Mouse (Mus musculus): ENCODE results near the gene Il6st.

The Il6st gene

GRCm38 (mm10) chr13:112482525-112482924 lies 18.7 kb downstream of the Il6st start:
- no peak for DNase-seq (ENCODE audit: low spot score in 2 of 2)

GRCm38 (mm10) chr13:112483015-112483414 lies 19.1 kb downstream of the Il6st start:
- DNase-seq (ENCODE audit: low spot score in 2 of 2), result no peak

GRCm38 (mm10) chr13:112486236-112486635 lies 22.4 kb downstream of the Il6st start:
- no peak for DNase-seq (ENCODE audit: low spot score in 2 of 2)

GRCm38 (mm10) chr13:112486676-112487075 lies 22.8 kb downstream of the Il6st start:
- DNase-seq (ENCODE audit: low spot score in 2 of 2), result no peak

GRCm38 (mm10) chr13:112490036-112490435 lies 26.2 kb downstream of the Il6st start:
- no peak for DNase-seq (ENCODE audit: low spot score in 2 of 2)

GRCm38 (mm10) chr13:112491636-112492284 lies 27.9 kb downstream of the Il6st start:
- DNase-seq (ENCODE audit: low spot score in 2 of 2), result no peak

- DNase-seq (ENCODE audit: low spot score in 2 of 2), result no peak
Observed at GRCm38 (mm10) chr13:112492285-112492678, 28.4 kb downstream of the Il6st start.

- no peak for DNase-seq (ENCODE audit: low spot score in 2 of 2)
Observed at GRCm38 (mm10) chr13:112494590-112494989, 30.7 kb downstream of the Il6st start.

GRCm38 (mm10) chr13:112500027-112500426 lies 36.2 kb downstream of the Il6st start:
- no peak for DNase-seq (ENCODE audit: low spot score in 2 of 2)

- DNase-seq (ENCODE audit: low spot score in 2 of 2), result no peak
Observed at GRCm38 (mm10) chr13:112500466-112500865, 36.6 kb downstream of the Il6st start.

GRCm38 (mm10) chr13:112503846-112504245 lies 40.0 kb downstream of the Il6st start:
- no peak for DNase-seq (ENCODE audit: low spot score in 2 of 2)

GRCm38 (mm10) chr13:112505436-112505835 lies 41.6 kb downstream of the Il6st start:
- no peak for DNase-seq (ENCODE audit: low spot score in 2 of 2)

- no peak for DNase-seq (ENCODE audit: low spot score in 2 of 2)
Observed at GRCm38 (mm10) chr13:112506766-112507165, 42.9 kb downstream of the Il6st start.

- DNase-seq (ENCODE audit: low spot score in 2 of 2), result peak; percentile 54 to 57
Observed at GRCm38 (mm10) chr13:112507691-112508090, 43.8 kb downstream of the Il6st start.

GRCm38 (mm10) chr13:112508487-112508886 lies 44.6 kb downstream of the Il6st start:
- DNase-seq (ENCODE audit: low spot score in 2 of 2), result no peak

- peak in 1 of 2 experiments; percentile 69 for DNase-seq (ENCODE audit: low spot score in 2 of 2)
Observed at GRCm38 (mm10) chr13:112509465-112509864, 45.6 kb downstream of the Il6st start.

GRCm38 (mm10) chr13:112510437-112511212 lies 46.8 kb downstream of the Il6st start:
- no peak for DNase-seq (ENCODE audit: low spot score in 2 of 2)

- no peak for DNase-seq (ENCODE audit: low spot score in 2 of 2)
Observed at GRCm38 (mm10) chr13:112511261-112511660, 47.4 kb downstream of the Il6st start.

- no peak for DNase-seq (ENCODE audit: low spot score in 2 of 2)
Observed at GRCm38 (mm10) chr13:112511810-112512209, 47.9 kb downstream of the Il6st start.

- no peak for DNase-seq (ENCODE audit: low spot score in 2 of 2)
Observed at GRCm38 (mm10) chr13:112512824-112513223, 49.0 kb downstream of the Il6st start.

GRCm38 (mm10) chr13:112514546-112514945 lies 50.7 kb downstream of the Il6st start:
- peak in 1 of 2 experiments; percentile 26 for DNase-seq (ENCODE audit: low spot score in 2 of 2)

- no peak for DNase-seq (ENCODE audit: low spot score in 2 of 2)
Observed at GRCm38 (mm10) chr13:112522261-112522660, 58.4 kb downstream of the Il6st start.

- no peak for DNase-seq (ENCODE audit: low spot score in 2 of 2)
Observed at GRCm38 (mm10) chr13:112522896-112523295, 59.0 kb downstream of the Il6st start.

All from thymus, postnatal 10 days (tissue).